Mouse (Mus musculus): ENCODE results near the gene Prpf38b. TPM values are rescaled to one million over a fixed set of nuclear protein-coding genes. Genes with fewer than 3 reads are reported as not detected.
"Not testable (repeated sequence)": the region's sequence is repeated elsewhere in the genome, so short reads cannot be mapped to it uniquely, and the experiment has no call there.

Prpf38b gene
- total and polyA plus RNA-seq, 3 experiments, result 42.6 to 177 (median 42.9) TPM

GRCm38 (mm10) chr3:108865129-108865528 is 46.4 kb downstream of the Prpf38b start:
- no peak for DNase-seq (ENCODE audit: extremely low read depth)
- dilution Hi-C loops (cut with MboI; ENCODE audit: extremely low pct_ligation_motif_present, extremely low pct_unique_long_range_greater_than_20kb, low sequenced_read_pairs) (no loop called here), in situ Hi-C loops (cut with MboI; ENCODE audit: low pct_ligation_motif_present, low pct_unique_long_range_greater_than_20kb, low sequenced_read_pairs) (no loop called here)
- TF ChIP-seq ZC3H11A (IDR thresholded peaks at IDR 0.05; ENCODE audit: low read depth, low read length), result no peak
- TF ChIP-seq RAD21 (IDR thresholded peaks at IDR 0.05; ENCODE audit: low read depth, low read length), result no peak
- TF ChIP-seq TBP (conservative IDR thresholded peaks at IDR 0.05; ENCODE audit: low read depth, low read length), result no peak
- no peak for TF ChIP-seq ETS1 (conservative IDR thresholded peaks at IDR 0.05; ENCODE audit: low read depth, low read length)
- TF ChIP-seq IRF4 (IDR thresholded peaks at IDR 0.05; ENCODE audit: low read depth, low read length), result no peak
- no peak for TF ChIP-seq MYC (IDR thresholded peaks at IDR 0.05; ENCODE audit: low read depth, low read length)
- no peak for TF ChIP-seq MAZ (IDR thresholded peaks at IDR 0.05; ENCODE audit: low read depth, low read length)
- TF ChIP-seq NRF1 (IDR thresholded peaks at IDR 0.05; ENCODE audit: low read depth, low read length), result no peak
- no peak for TF ChIP-seq POLR2AphosphoS2 (IDR thresholded peaks at IDR 0.05; ENCODE audit: low read depth, low read length)
- TF ChIP-seq POLR2A (IDR thresholded peaks at IDR 0.05; ENCODE audit: low read depth, low read length), result no peak
- no peak for TF ChIP-seq GABPA (IDR thresholded peaks at IDR 0.05; ENCODE audit: insufficient replicate concordance, low read depth, low read length)
- TF ChIP-seq USF1 (IDR thresholded peaks at IDR 0.05; ENCODE audit: low read depth, low read length), result no peak
- TF ChIP-seq ZMIZ1 (IDR thresholded peaks at IDR 0.05; ENCODE audit: low read depth, low read length), result no peak
- TF ChIP-seq BHLHE40 (IDR thresholded peaks at IDR 0.05; ENCODE audit: low read depth, low read length), result no peak
- no peaks in the 10 kb centered on the region for H3K27me3 ChIP-seq (replicated peaks)
- H3K9ac ChIP-seq (ENCODE audit: insufficient read depth, low read depth), result no peak overlapping the region
- H3K4me3 ChIP-seq (replicated peaks in 1 of 3; ENCODE audit: low read depth in 2 of 3, low read length in 2 of 3, poor library complexity in 1 of 3), result no peak overlapping the region
- H3K4me2 ChIP-seq (ENCODE audit: insufficient read depth, low read depth, poor library complexity, severe bottlenecking), result no peak overlapping the region
- H3K4me1 ChIP-seq (ENCODE audit: control insufficient read depth in 1 of 2, insufficient read depth in 2 of 2), result peaks cover 0 to 11% of the 10 kb centered on the region in 2 experiments; a peak in 2 of 4 replicates
- no peak overlapping the region for H3K27ac ChIP-seq (ENCODE audit: insufficient read depth, low read depth)
- peaks cover 0 to 2% of the 10 kb centered on the region in 2 experiments for H3K36me3 ChIP-seq (replicated peaks in 1 of 2; ENCODE audit: control insufficient read depth in 1 of 2, insufficient read depth in 1 of 2, low read length in 1 of 2)
- H3K79me2 ChIP-seq (replicated peaks; ENCODE audit: control insufficient read depth, extremely low read depth, insufficient read depth, poor library complexity, severe bottlenecking), result no peaks in the 10 kb centered on the region
- peaks cover 6% of the 10 kb centered on the region for H3K9me3 ChIP-seq (replicated peaks; ENCODE audit: low read length)

- no peak for TF ChIP-seq ZC3H11A (IDR thresholded peaks at IDR 0.05; ENCODE audit: low read depth, low read length)
- TF ChIP-seq NRF1 (IDR thresholded peaks at IDR 0.05; ENCODE audit: low read depth, low read length), result no peak
- no peak for TF ChIP-seq ELF1 (IDR thresholded peaks at IDR 0.05; ENCODE audit: low read depth, low read length)
- no peak for TF ChIP-seq MXI1 (IDR thresholded peaks at IDR 0.05; ENCODE audit: low read depth, low read length)
- no peak for TF ChIP-seq RCOR1 (conservative IDR thresholded peaks at IDR 0.05; ENCODE audit: low read depth, low read length)
- no peak for TF ChIP-seq NELFE (IDR thresholded peaks at IDR 0.05; ENCODE audit: low read depth, low read length)
- TF ChIP-seq SMC3 (IDR thresholded peaks at IDR 0.05; ENCODE audit: low read depth, low read length), result no peak
- no peak for TF ChIP-seq ZKSCAN1 (IDR thresholded peaks at IDR 0.05; ENCODE audit: borderline replicate concordance, low read depth, low read length)
- no peak for TF ChIP-seq CTCF (conservative IDR thresholded peaks at IDR 0.05 in 1 of 2, IDR thresholded peaks at IDR 0.05 in 1 of 2; ENCODE audit: low read depth in 2 of 2, low read length in 2 of 2)
- no peak for TF ChIP-seq IRF4 (IDR thresholded peaks at IDR 0.05; ENCODE audit: low read depth, low read length)
- TF ChIP-seq UBTF (IDR thresholded peaks at IDR 0.05; ENCODE audit: low read depth, low read length), result no peak
- no peak for TF ChIP-seq JUN (IDR thresholded peaks at IDR 0.05; ENCODE audit: insufficient read depth, low read depth, low read length)
- no peak for TF ChIP-seq MAZ (IDR thresholded peaks at IDR 0.05; ENCODE audit: low read depth, low read length)
- no peak for TF ChIP-seq MAFK (IDR thresholded peaks at IDR 0.05; ENCODE audit: insufficient replicate concordance, low read length)
- in situ Hi-C loops (cut with MboI; ENCODE audit: low pct_ligation_motif_present, low pct_unique_long_range_greater_than_20kb, low sequenced_read_pairs), result no loop called here
- no peak for DNase-seq (ENCODE audit: extremely low read depth)
- H3K27ac ChIP-seq (ENCODE audit: insufficient read depth, low read depth), result no peak overlapping the region
- H3K79me2 ChIP-seq (replicated peaks; ENCODE audit: control insufficient read depth, extremely low read depth, insufficient read depth, poor library complexity, severe bottlenecking), result no peaks in the 10 kb centered on the region
- no peak overlapping the region for H3K9ac ChIP-seq (ENCODE audit: insufficient read depth, low read depth)
- H3K27me3 ChIP-seq (replicated peaks), result no peaks in the 10 kb centered on the region
- H3K9me3 ChIP-seq (replicated peaks; ENCODE audit: low read length), result peaks cover 4% of the 10 kb centered on the region
- H3K36me3 ChIP-seq (replicated peaks in 1 of 2; ENCODE audit: control insufficient read depth in 1 of 2, insufficient read depth in 1 of 2, low read length in 1 of 2), result no peaks in the 10 kb centered on the region
- H3K4me3 ChIP-seq (replicated peaks in 1 of 3; ENCODE audit: low read depth in 2 of 3, low read length in 2 of 3, poor library complexity in 1 of 3), result no peak overlapping the region
- dilution Hi-C loops (cut with MboI; ENCODE audit: extremely low pct_ligation_motif_present, extremely low pct_unique_long_range_greater_than_20kb, low sequenced_read_pairs), result no loop called here
- H3K4me2 ChIP-seq (ENCODE audit: insufficient read depth, low read depth, poor library complexity, severe bottlenecking), result no peak overlapping the region
- H3K4me1 ChIP-seq (ENCODE audit: control insufficient read depth in 1 of 2, insufficient read depth in 2 of 2), result peaks cover 0 to 17% of the 10 kb centered on the region in 2 experiments; a peak in 2 of 4 replicates
Measured at GRCm38 (mm10) chr3:108863091-108863490, 48.4 kb downstream of the Prpf38b start.

- DNase-seq (ENCODE audit: extremely low read depth); dilution Hi-C loops (cut with MboI; ENCODE audit: extremely low pct_ligation_motif_present, extremely low pct_unique_long_range_greater_than_20kb, low sequenced_read_pairs); H3K4me3 ChIP-seq (replicated peaks in 1 of 3; ENCODE audit: low read depth in 2 of 3, low read length in 2 of 3, poor library complexity in 1 of 3); H3K9ac ChIP-seq (ENCODE audit: insufficient read depth, low read depth); H3K36me3 ChIP-seq (replicated peaks in 1 of 2; ENCODE audit: control insufficient read depth in 1 of 2, insufficient read depth in 1 of 2, low read length in 1 of 2); in situ Hi-C loops (cut with MboI; ENCODE audit: low pct_ligation_motif_present, low pct_unique_long_range_greater_than_20kb, low sequenced_read_pairs); H3K79me2 ChIP-seq (replicated peaks; ENCODE audit: control insufficient read depth, extremely low read depth, insufficient read depth, poor library complexity, severe bottlenecking); H3K27ac ChIP-seq (ENCODE audit: insufficient read depth, low read depth); H3K9me3 ChIP-seq (replicated peaks; ENCODE audit: low read length); H3K4me2 ChIP-seq (ENCODE audit: insufficient read depth, low read depth, poor library complexity, severe bottlenecking); H3K27me3 ChIP-seq (replicated peaks): not testable (repeated sequence)
- peaks cover 2 to 22% of the 10 kb centered on the region in 2 experiments; a peak in 3 of 4 replicates for H3K4me1 ChIP-seq (ENCODE audit: control insufficient read depth in 1 of 2, insufficient read depth in 2 of 2)
Measured at GRCm38 (mm10) chr3:108862282-108862681, 49.2 kb downstream of the Prpf38b start.
